18 mouse cellular contexts compared by ENCODE assay signal in genomic region chr10:95091086-95091485, GRCm38 (mm10).
DNase-seq lines count a peak whose midpoint lies in the region; ATAC-seq and TF ChIP-seq lines count a peak whose summit lies in the region.
"Had no signal": no experiment of that assay in that cellular context is flagged by ENCODE, and none has a peak within 500 bp of the region (broad histone marks: within the 10 kb centered on the region; RNA-seq: fewer than 3 reads in every experiment).

No protein-coding gene starts in this region.

- H3K4me3 ChIP-seq in intestine, embryonic 14.5 days (ENCODE audit: low read depth, low read length), result no peak overlapping the region
- H3K4me3 ChIP-seq in intestine, embryonic 15.5 days (replicated peaks), result no peak overlapping the region
- no peak overlapping the region for H3K4me3 ChIP-seq in lung, embryonic 14.5 days (ENCODE audit: low read depth, low read length)
- H3K4me3 ChIP-seq in intestine, embryonic 16.5 days (ENCODE audit: low read length), result no peak overlapping the region
- H3K4me3 ChIP-seq: embryonic facial prominence, embryonic 12.5 days; layer of hippocampus, adult 2 months; limb, embryonic 10.5 days; midbrain, embryonic 12.5 days had no signal

- H3K4me2 ChIP-seq in intestine, embryonic 14.5 days (ENCODE audit: low read length), result no peak overlapping the region
- no peak overlapping the region for H3K4me2 ChIP-seq in intestine, embryonic 15.5 days (replicated peaks)
- H3K4me2 ChIP-seq in lung, embryonic 14.5 days, result no peak overlapping the region
- H3K4me2 ChIP-seq in intestine, embryonic 16.5 days (ENCODE audit: low read depth, low read length), result no peak overlapping the region
- H3K4me2 ChIP-seq: embryonic facial prominence, embryonic 12.5 days; heart, embryonic 11.5 days; midbrain, embryonic 12.5 days had no signal

- 62% methylated on average over 6 of the region's 6 CpGs for WGBS in intestine, embryonic 14.5 days
- 65% methylated on average over 6 of the region's 6 CpGs for WGBS in intestine, embryonic 15.5 days
- WGBS in lung, embryonic 14.5 days, result 47% methylated on average over 6 of the region's 6 CpGs
- 54% methylated on average over 6 of the region's 6 CpGs for whole genome bisulfite sequencing in intestine, embryonic 16.5 days

- TF ChIP-seq CTCF in lung, embryonic 14.5 days (IDR thresholded peaks at IDR 0.05; ENCODE audit: low read depth), result peak; percentile 14

- H3K9me3 ChIP-seq in intestine, embryonic 14.5 days (ENCODE audit: control insufficient read depth, low read length), result no peaks in the 10 kb centered on the region
- H3K9me3 ChIP-seq in intestine, embryonic 15.5 days, result no peaks in the 10 kb centered on the region
- H3K9me3 ChIP-seq in lung, embryonic 14.5 days (ENCODE audit: low read depth, low read length), result no peaks in the 10 kb centered on the region
- no peaks in the 10 kb centered on the region for H3K9me3 ChIP-seq in intestine, embryonic 16.5 days (ENCODE audit: control insufficient read depth, low read length)
- H3K9me3 ChIP-seq: embryonic facial prominence, embryonic 12.5 days; limb, embryonic 10.5 days; midbrain, embryonic 12.5 days had no signal

- no peak for ATAC-seq in intestine, embryonic 14.5 days (replicated peaks; ENCODE audit: low FRiP score, low TSS enrichment, low read depth)
- ATAC-seq in intestine, embryonic 15.5 days, result no peak
- no peak for ATAC-seq in lung, embryonic 14.5 days (ENCODE audit: insufficient read depth)
- ATAC-seq in intestine, embryonic 16.5 days, result 0 out of 2 replicates have a peak, but pooled peaks have one; percentile 4
- ATAC-seq in megakaryocyte-erythroid progenitor cell, adult 5-6 weeks (replicated peaks; ENCODE audit: low FRiP score, low TSS enrichment, poor library complexity, severe bottlenecking), result no peak
- ATAC-seq: forebrain, postnatal 0 days; liver, postnatal 0 days had no signal

- no peak overlapping the region for H3K9ac ChIP-seq in intestine, embryonic 14.5 days (ENCODE audit: low read length)
- H3K9ac ChIP-seq in intestine, embryonic 15.5 days, result no peak overlapping the region
- H3K9ac ChIP-seq in lung, embryonic 14.5 days, result no peak overlapping the region
- H3K9ac ChIP-seq in intestine, embryonic 16.5 days (ENCODE audit: low read depth, low read length), result no peak overlapping the region
- H3K9ac ChIP-seq: embryonic facial prominence, embryonic 12.5 days; forebrain, postnatal 0 days; liver, postnatal 0 days; midbrain, embryonic 12.5 days had no signal

- H3K36me3 ChIP-seq in intestine, embryonic 14.5 days (ENCODE audit: control insufficient read depth, insufficient read depth, low read length), result no peaks in the 10 kb centered on the region
- no peaks in the 10 kb centered on the region for H3K36me3 ChIP-seq in intestine, embryonic 15.5 days
- no peaks in the 10 kb centered on the region for H3K36me3 ChIP-seq in lung, embryonic 14.5 days (ENCODE audit: insufficient read depth)
- no peaks in the 10 kb centered on the region for H3K36me3 ChIP-seq in intestine, embryonic 16.5 days (ENCODE audit: control insufficient read depth, insufficient read depth, low read length)
- H3K36me3 ChIP-seq: embryonic facial prominence, embryonic 12.5 days; limb, embryonic 10.5 days; midbrain, embryonic 12.5 days had no signal

- no peaks in the 10 kb centered on the region for H3K4me1 ChIP-seq in intestine, embryonic 14.5 days (replicated peaks; ENCODE audit: control insufficient read depth, insufficient read depth, low read length)
- 0 out of 2 replicates have a peak, but pooled peaks cover 2% of the 10 kb centered on the region for H3K4me1 ChIP-seq in intestine, embryonic 15.5 days (replicated peaks)
- H3K4me1 ChIP-seq in lung, embryonic 14.5 days (ENCODE audit: insufficient read depth), result no peaks in the 10 kb centered on the region
- peaks cover 4% of the 10 kb centered on the region; the same call in 1 of the 2 replicates for H3K4me1 ChIP-seq in intestine, embryonic 16.5 days (ENCODE audit: control insufficient read depth, insufficient read depth, low read length)
- H3K4me1 ChIP-seq: embryonic facial prominence, embryonic 12.5 days had no signal

- no peak overlapping the region for H3K27ac ChIP-seq in intestine, embryonic 14.5 days (ENCODE audit: low read depth)
- no peak overlapping the region for H3K27ac ChIP-seq in intestine, embryonic 15.5 days
- H3K27ac ChIP-seq in lung, embryonic 14.5 days (ENCODE audit: low read depth), result no peak overlapping the region
- peak overlapping the region; percentile 56; the same call in 1 of the 2 replicates for H3K27ac ChIP-seq in intestine, embryonic 16.5 days (ENCODE audit: low read length)
- H3K27ac ChIP-seq: embryonic facial prominence, embryonic 12.5 days; layer of hippocampus, adult 2 months; limb, embryonic 10.5 days; midbrain, embryonic 12.5 days had no signal

- DNase-seq in intestine, embryonic 14.5 days (ENCODE audit: low spot score), result peak; percentile 48
- peak; percentile 56 for DNase-seq in lung, embryonic 14.5 days
- no peak for DNase-seq in lung, postnatal 14 days
- DNase-seq in NIH3T3 (ENCODE audit: low read depth), result peak; percentile 14
- no peak for DNase-seq in natural killer cell, adult 2 months (ENCODE audit: low spot score in 2 of 2)
- DNase-seq: cerebellum, adult 11 months; forebrain, postnatal 0 days; gastrocnemius, postnatal 14 days; kidney, postnatal 14 days; liver, postnatal 0 days had no signal

- no peaks in the 10 kb centered on the region for H3K27me3 ChIP-seq in intestine, embryonic 14.5 days (replicated peaks; ENCODE audit: control insufficient read depth, insufficient read depth, low read length)
- H3K27me3 ChIP-seq in intestine, embryonic 15.5 days (replicated peaks), result no peaks in the 10 kb centered on the region
- no peaks in the 10 kb centered on the region for H3K27me3 ChIP-seq in lung, embryonic 14.5 days (ENCODE audit: insufficient read depth, low read length)
- peaks cover 3% of the 10 kb centered on the region; the same call in 1 of the 2 replicates for H3K27me3 ChIP-seq in intestine, embryonic 16.5 days (replicated peaks; ENCODE audit: control insufficient read depth, insufficient read depth, low read length)
- H3K27me3 ChIP-seq: embryonic facial prominence, embryonic 12.5 days had no signal

Comparison
In these comparisons a context has a peak if more than half of its experiments do, and no peak if none do; other contexts are left out.
1. DNase-seq: peak in intestine, embryonic 14.5 days (single experiment), lung, embryonic 14.5 days (single experiment) and NIH3T3 (single experiment); none in lung, postnatal 14 days (single experiment) and natural killer cell, adult 2 months (0 of 2).